Mouse (Mus musculus) C2C12 (cell line): Measurements from ENCODE around the gene Sars2.

ENCODE experiments used
- CTCF ChIP-seq: IDR thresholded peaks from one replicate; pipeline ENCODE4 v1.5.1; 2011; ENCODE audit not compliant: control insufficient read depth, insufficient read depth, insufficient read length
- FOSL1 ChIP-seq: IDR thresholded peaks from one replicate; pipeline ENCODE4 v1.8.0; 2011; ENCODE audit warnings: mild to moderate bottlenecking, low read length; ENCODE audit not compliant: poor library complexity, insufficient read depth, severe bottlenecking
- MYOG ChIP-seq: IDR thresholded peaks from one replicate; pipeline ENCODE4 v1.6.1; 2011; ENCODE audit not compliant: control insufficient read depth, insufficient read length; ENCODE audit errors: extremely low read depth
- USF1 ChIP-seq: IDR thresholded peaks from one replicate; pipeline ENCODE4 v1.6.1; 2011; ENCODE audit warnings: low read depth, mild to moderate bottlenecking, control low read depth, moderate library complexity

- TF ChIP-seq USF1 (no peak), CTCF (no peak), MYOG (no peak), FOSL1 (no peak)
Measured at GRCm38 (mm10) chr7:28741368-28741708, 454 bp upstream of the Sars2 start.
